Mouse (Mus musculus) lung, embryonic 14.5 days (tissue): ENCODE data around the gene Tgm4. TPM values are rescaled to one million over a fixed set of nuclear protein-coding genes. Genes with fewer than 3 reads are reported as not detected.

Experiments
- ATAC-seq: fragments of 200-750 bp; cut with Nextera tagmentation; 2 replicates; pipeline ENCODE4 v1.8.0; 2017; ENCODE audit warnings: mild to moderate bottlenecking, moderate TSS enrichment, moderate library complexity; ENCODE audit not compliant: insufficient read depth
- DNase-seq: peaks from one replicate; pipeline ENCODE4 v3.0.0-alpha.2; 2015
- H3K27ac ChIP-seq: fragments of 300-500 bp; sonication (generic); 2 replicates; pipeline ENCODE4 v1.5.1; 2014; ENCODE audit warnings: low read depth, mild to moderate bottlenecking, moderate library complexity
- H3K27me3 ChIP-seq: fragments of 300-500 bp; sonication (generic); 2 replicates; pipeline ENCODE4 v1.6.1; 2014; ENCODE audit warnings: low read length, control low read depth; ENCODE audit not compliant: insufficient read depth
- H3K36me3 ChIP-seq: fragments of 300-500 bp; sonication (generic); 2 replicates; pipeline ENCODE4 v1.6.1; 2014; ENCODE audit warnings: control low read depth; ENCODE audit not compliant: insufficient read depth
- H3K4me1 ChIP-seq: fragments of 300-500 bp; sonication (generic); 2 replicates; pipeline ENCODE4 v1.6.1; 2014; ENCODE audit warnings: antibody characterized with exemption, control low read depth; ENCODE audit not compliant: insufficient read depth
- H3K4me2 ChIP-seq: fragments of 300-500 bp; sonication (generic); 2 replicates; pipeline ENCODE4 v1.6.1; 2014; ENCODE audit warnings: mild to moderate bottlenecking
- H3K4me3 ChIP-seq: fragments of 300-500 bp; sonication (generic); 2 replicates; pipeline ENCODE4 v1.5.1; 2014; ENCODE audit warnings: low read depth, low read length
- H3K9ac ChIP-seq: fragments of 300-500 bp; sonication (generic); 2 replicates; pipeline ENCODE4 v1.6.1; 2014
- H3K9me3 ChIP-seq: fragments of 300-500 bp; sonication (generic); 2 replicates; pipeline ENCODE4 v1.6.1; 2016; ENCODE audit warnings: low read depth, low read length, control low read depth
- CTCF ChIP-seq: IDR thresholded peaks from 2 replicates; pipeline ENCODE4 v1.5.1; 2016; ENCODE audit warnings: antibody characterized with exemption, low read depth
- WGBS: fragments of 180-500 bp; shearing (Covaris S2); extraction: QIAGEN DNeasy Blood & Tissue Kit; methylation state at CpG from one replicate; pipeline ENCODE4 v1.1.7; 2014; 5-methylcytosine and 5-hydroxymethylcytosine counted together
- polyA plus RNA-seq: library from polyadenylated mRNA; unstranded; fragments of >200 nt; fragmentation: Nextera tagmentation; extraction: Ambion mirVana; gene quantifications from 2 replicates; pipeline ENCODE4 v1.2.1, GENCODE M21; 2014

The Tgm4 gene
- polyA plus RNA-seq, 1 experiment from 2014 or later = 0.20 TPM

DNA sequence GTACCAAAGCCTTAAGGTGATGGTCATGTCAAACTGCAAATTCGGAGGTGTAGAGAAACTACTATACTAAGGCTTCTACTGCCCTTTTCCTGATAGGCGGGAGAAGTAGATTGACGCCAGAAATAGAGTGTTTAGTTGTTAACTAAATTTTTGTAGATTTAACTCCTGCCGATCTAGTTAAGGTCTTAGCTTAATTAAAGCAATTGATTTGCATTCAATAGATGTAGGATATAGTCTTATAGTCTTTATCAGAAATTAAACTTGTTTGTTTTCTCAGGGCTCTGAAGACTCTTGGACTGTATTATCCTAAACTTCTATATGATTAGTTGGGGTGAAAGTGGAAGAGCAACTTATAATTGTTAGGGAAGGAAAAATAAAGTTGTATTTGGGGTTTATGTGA, 72.7 kb downstream of the Tgm4 start:
- Histone ChIP-seq H3K4me2 (no peak overlapping the region), H3K4me1 (0 out of 2 replicates have a peak, but pooled peaks cover 5% of the 10 kb centered on the region), H3K36me3 (peaks cover 18% of the 10 kb centered on the region; the same call in 1 of the 2 replicates), H3K27ac (no peak overlapping the region), H3K4me3 (no peak overlapping the region), H3K27me3 (no peaks in the 10 kb centered on the region), H3K9me3 (no peaks in the 10 kb centered on the region), H3K9ac (no peak overlapping the region)
- 0 out of 2 replicates have a peak, but pooled peaks have one; percentile 44 for ATAC-seq
- 84% methylated on average over 4 of the region's 4 CpGs for WGBS
- no peak for TF ChIP-seq CTCF
- no peak for DNase-seq

DNA sequence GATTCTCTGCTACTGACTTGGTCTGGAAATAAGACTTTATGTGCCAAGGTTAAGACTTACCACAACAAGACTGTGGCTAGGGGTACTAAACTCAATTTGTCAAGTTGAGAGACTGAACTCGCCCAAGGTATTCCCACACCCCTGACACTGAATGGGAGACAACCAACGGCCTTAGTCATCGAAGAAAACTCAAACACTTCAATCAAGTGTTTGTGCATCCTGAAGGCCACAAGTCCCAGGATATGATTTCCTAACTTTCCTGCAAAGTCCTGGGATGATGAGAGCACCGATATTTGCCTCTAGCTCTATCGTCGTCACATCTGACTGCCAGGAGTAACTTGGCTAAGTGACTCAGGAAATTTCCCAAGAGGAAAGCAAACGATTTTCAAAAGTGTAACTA, 74.7 kb downstream of the Tgm4 start:
- peak; percentile 4 for DNase-seq
- Histone ChIP-seq H3K27me3 (no peaks in the 10 kb centered on the region), H3K4me2 (no peak overlapping the region), H3K36me3 (peaks cover 15% of the 10 kb centered on the region; the same call in 1 of the 2 replicates), H3K4me3 (no peak overlapping the region), H3K4me1 (0 out of 2 replicates have a peak, but pooled peaks cover 5% of the 10 kb centered on the region), H3K9ac (no peak overlapping the region), H3K27ac (no peak overlapping the region), H3K9me3 (no peaks in the 10 kb centered on the region)
- ATAC-seq = no peak
- TF ChIP-seq CTCF = no peak
- 70% methylated on average over 7 of the region's 7 CpGs for WGBS

GRCm38 (mm10) chr9:123111751-123112221, 77.3 kb downstream of the Tgm4 start:
- Histone ChIP-seq H3K4me2 (peak overlapping the region; percentile 62), H3K9me3 (no peaks in the 10 kb centered on the region), H3K4me1 (0 out of 2 replicates have a peak, but pooled peaks cover 5% of the 10 kb centered on the region), H3K27ac (no peak overlapping the region), H3K36me3 (peaks cover 21% of the 10 kb centered on the region; the same call in 1 of the 2 replicates), H3K9ac (peak overlapping the region; percentile 85), H3K4me3 (peak overlapping the region; percentile 83), H3K27me3 (no peaks in the 10 kb centered on the region)
- DNase-seq = peak; percentile 17
- no peak for ATAC-seq
- 42% methylated on average over 8 of the region's 8 CpGs for WGBS
- TF ChIP-seq CTCF = no peak

DNA sequence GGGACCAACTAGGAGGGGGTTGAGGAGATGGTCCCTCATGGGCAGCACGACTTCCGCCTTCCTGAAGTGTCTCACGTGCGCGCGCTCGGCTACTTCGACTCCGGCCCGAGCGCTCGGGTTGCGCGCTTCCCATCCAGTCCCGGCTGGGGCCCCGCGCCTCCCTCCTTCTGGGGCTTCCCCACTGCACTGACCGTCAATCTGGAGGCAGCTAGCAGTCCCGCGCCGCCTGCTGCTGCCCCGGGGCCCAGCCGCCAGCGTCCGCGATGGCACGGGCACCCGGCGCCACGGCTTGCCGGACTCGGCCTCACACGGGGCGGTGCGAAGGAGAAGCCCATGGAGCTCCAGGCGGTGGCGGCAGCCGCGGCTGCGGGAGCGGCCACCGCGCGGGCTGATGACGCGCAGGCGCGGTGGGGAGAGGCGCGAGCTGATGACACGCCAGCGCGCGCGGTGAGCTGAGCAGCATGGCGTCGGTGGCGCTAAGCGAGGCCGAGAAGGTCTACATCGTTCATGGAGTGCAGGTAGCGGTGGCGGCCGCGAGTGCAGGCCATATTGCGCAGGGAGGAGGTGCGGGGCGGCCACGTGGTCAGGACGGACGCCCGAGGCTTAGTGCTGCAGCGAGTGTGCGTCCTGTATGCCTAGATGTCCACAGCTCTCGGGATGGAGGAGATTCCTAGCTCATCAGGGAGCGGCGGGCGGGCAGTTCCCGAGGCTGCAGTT, 78.4 kb downstream of the Tgm4 start, which contains the start of the genes Zdhhc3 and Exosc7:
Gene Zdhhc3 (minus strand): TSS at position 401 of the 717 bp plus-strand sequence.
Gene Exosc7 (plus strand): TSS at position 411 of the 717 bp plus-strand sequence.
- TF ChIP-seq CTCF = 0 out of 2 replicates have a peak, but pooled peaks have one; percentile 1
- ATAC-seq (peak; percentile 96), DNase-seq (peak; percentile 95)
- Histone ChIP-seq H3K27me3 (no peaks in the 10 kb centered on the region), H3K4me3 (peak within 1 kb of the TSS; percentile 83), H3K4me2 (peak within 1 kb of the TSS; percentile 62), H3K9me3 (no peaks in the 10 kb centered on the region), H3K27ac (peak within 1 kb of the TSS; percentile 91), H3K36me3 (peaks cover 22% of the 10 kb centered on the region), H3K4me1 (0 out of 2 replicates have a peak, but pooled peaks cover 5% of the 10 kb centered on the region), H3K9ac (peak within 1 kb of the TSS; percentile 85)
- under 1% methylated on average over 79 of the region's 79 CpGs for WGBS

- no peak for ATAC-seq
- peaks cover 21% of the 10 kb centered on the region for H3K36me3 ChIP-seq
- H3K9me3 ChIP-seq = no peaks in the 10 kb centered on the region
- TF ChIP-seq CTCF = no peak
- H3K27me3 ChIP-seq = no peaks in the 10 kb centered on the region
- peak overlapping the region; percentile 62 for H3K4me2 ChIP-seq
- H3K4me3 ChIP-seq = peak overlapping the region; percentile 83
- H3K9ac ChIP-seq = peak overlapping the region; percentile 85
- peak; percentile 5 for DNase-seq
- WGBS = 53% methylated on average over 6 of the region's 6 CpGs
- H3K4me1 ChIP-seq = 0 out of 2 replicates have a peak, but pooled peaks cover 5% of the 10 kb centered on the region
- H3K27ac ChIP-seq = no peak overlapping the region
These were observed 79.4 kb downstream of the Tgm4 start for GRCm38 (mm10) chr9:123113931-123114330.

GRCm38 (mm10) chr9:123115566-123115965, 81.0 kb downstream of the Tgm4 start:
- Histone ChIP-seq H3K4me3 (no peak overlapping the region), H3K27ac (no peak overlapping the region), H3K36me3 (peaks cover 38% of the 10 kb centered on the region), H3K4me2 (no peak overlapping the region), H3K9ac (no peak overlapping the region), H3K9me3 (no peaks in the 10 kb centered on the region), H3K27me3 (no peaks in the 10 kb centered on the region), H3K4me1 (0 out of 2 replicates have a peak, but pooled peaks cover 5% of the 10 kb centered on the region)
- ATAC-seq (no peak), DNase-seq (no peak)
- 84% methylated on average over 1 of the region's 1 CpGs for WGBS
- TF ChIP-seq CTCF = no peak

Other genes starting within 250 kb of the Tgm4 start
- gene Tcaim, start 229.2 kb upstream of the Tgm4 start, polyA plus RNA-seq = 5.7 and 6.6 TPM in 2 replicates
- gene Gm35549, start 190.7 kb upstream of the Tgm4 start, polyA plus RNA-seq = 0.75 and 0.78 TPM in 2 replicates
- 70.9 and 71.0 TPM in 2 replicates for gene Zfp445, start 168.7 kb upstream of the Tgm4 start, polyA plus RNA-seq
- gene Zkscan7, start 149.0 kb upstream of the Tgm4 start, polyA plus RNA-seq = 2.5 and 3.0 TPM in 2 replicates
- 22.7 and 24.8 TPM in 2 replicates for gene Zfp105, start 111.7 kb upstream of the Tgm4 start, polyA plus RNA-seq
- gene 1110059G10Rik, start 83.7 kb upstream of the Tgm4 start, polyA plus RNA-seq = 30.4 and 32.8 TPM in 2 replicates
- gene Kif15, start 83.7 kb upstream of the Tgm4 start, polyA plus RNA-seq = 80.5 and 82.9 TPM in 2 replicates
- 15.4 and 16.8 TPM in 2 replicates for gene Tmem42, start 13.4 kb upstream of the Tgm4 start, polyA plus RNA-seq
- gene Zdhhc3, start 78.5 kb downstream of the Tgm4 start, polyA plus RNA-seq = 57.4 and 59.1 TPM in 2 replicates
- 123 and 132 TPM in 2 replicates for gene Exosc7, start 78.5 kb downstream of the Tgm4 start, polyA plus RNA-seq
- not detected in 2 replicates for gene Clec3b, start 116.2 kb downstream of the Tgm4 start, polyA plus RNA-seq
- 12.5 and 13.4 TPM in 2 replicates for gene Cdcp1, start 181.3 kb downstream of the Tgm4 start, polyA plus RNA-seq
- gene Tmem158, start 226.0 kb downstream of the Tgm4 start, polyA plus RNA-seq = 20.3 and 21.8 TPM in 2 replicates